Mouse (Mus musculus) kidney, adult 8-10 months (tissue): Measurements from ENCODE around the gene Olfr394.
"Not testable (repeated sequence)": the region's sequence is repeated elsewhere in the genome, so short reads cannot be mapped to it uniquely, and the experiment has no call there.

Experiments used
- DNase-seq, 2 experiments: peaks; one replicate each; pipeline ENCODE4 v3.0.0; 2022

Gene Olfr394

DNA sequence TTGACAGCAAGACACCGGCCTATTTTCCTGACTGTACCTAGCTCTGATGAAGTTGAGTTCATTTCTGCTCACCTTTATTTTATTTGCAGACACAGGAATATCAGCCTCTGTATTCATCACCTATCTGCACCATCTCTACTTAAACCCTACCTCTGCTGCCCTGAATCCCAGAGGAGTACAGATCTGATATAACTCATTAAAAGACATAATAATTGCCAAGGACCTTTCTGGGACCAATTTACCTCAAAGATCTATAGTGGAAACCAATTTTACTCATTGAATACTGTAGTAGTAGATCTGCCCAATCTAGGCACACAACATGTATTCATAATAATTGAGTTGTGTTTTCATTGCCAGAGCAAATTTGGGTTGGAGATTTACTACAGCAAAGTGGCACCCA, at the start of gene Olfr394:
Gene Olfr394, minus strand, starts transcription at position 101 of the 400 bp plus-strand sequence.
- DNase-seq: no peak

DNA sequence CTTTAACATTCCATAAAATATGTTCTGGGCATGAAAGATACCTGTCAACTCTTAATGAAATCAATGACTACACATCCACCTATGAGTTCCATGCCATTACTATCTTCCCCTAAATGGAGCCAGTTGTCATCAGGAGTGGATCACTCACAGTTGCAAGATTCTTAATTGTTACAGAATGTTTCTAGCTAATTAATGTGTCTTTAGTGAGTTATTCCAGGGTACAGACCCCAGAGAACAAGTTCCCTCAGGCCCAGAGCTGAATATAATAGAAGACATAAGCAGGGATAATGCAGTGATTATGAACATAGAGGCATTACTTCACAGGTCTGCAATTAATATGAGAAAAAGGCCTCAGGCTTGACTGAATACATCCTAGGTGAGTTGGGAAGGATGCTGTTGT, 45.8 kb upstream of the Olfr394 start, which contains the start of gene Olfr23:
Gene Olfr23, plus strand, starts transcription at position 301 of the 400 bp plus-strand sequence.
- no peak for DNase-seq

DNA sequence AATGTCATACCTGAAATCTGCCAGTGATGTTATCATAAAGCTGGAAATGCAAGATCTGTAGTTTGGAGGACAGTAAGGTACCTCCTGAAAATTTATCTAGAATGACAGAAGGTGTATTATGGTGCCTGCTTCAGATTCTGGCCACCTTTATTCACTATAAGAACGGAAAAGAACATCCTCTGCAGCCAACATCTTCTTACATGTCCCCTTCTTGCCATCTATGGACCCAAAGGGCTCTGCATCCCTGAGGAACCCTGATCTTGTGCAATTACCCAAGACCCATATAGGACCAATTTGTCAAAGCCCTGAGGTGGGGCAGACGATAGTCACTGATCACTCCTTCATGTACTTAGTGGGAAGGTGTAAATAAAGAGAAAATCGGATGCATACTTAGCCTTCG, 18.6 kb upstream of the Olfr394 start, which contains the start of gene Olfr395:
Gene Olfr395, minus strand, starts transcription at position 101 of the 400 bp plus-strand sequence.
- DNase-seq: not testable (repeated sequence)

DNA sequence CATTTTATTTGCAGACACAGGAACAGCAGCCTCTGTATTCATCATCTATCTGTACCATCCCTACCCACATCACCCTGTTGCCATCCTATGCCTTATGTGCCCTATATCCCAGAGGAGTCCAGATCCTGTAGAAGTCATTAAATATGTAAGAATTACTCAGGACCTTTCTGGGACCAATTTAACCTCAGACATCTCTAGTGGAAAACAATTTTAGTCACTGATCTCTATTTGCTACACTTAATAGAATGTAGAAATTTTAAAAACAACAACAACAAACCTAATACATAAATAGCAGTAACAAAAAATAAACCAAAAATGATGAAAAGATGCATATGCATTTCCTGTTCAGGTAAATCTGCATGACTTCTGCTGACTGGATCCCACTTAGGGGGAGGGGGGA, 39.2 kb downstream of the Olfr394 start, which contains the start of gene Olfr393:
Gene Olfr393, minus strand, starts transcription at position 101 of the 400 bp plus-strand sequence.
- DNase-seq: no peak
